Mouse (Mus musculus) megakaryocyte, embryonic 14.5 days (primary cell): ENCODE measurements at regions not wholly inside any gene's neighbourhood (a gene's known extent, or its start where the extent isn't known, plus 50 kb on each side); places are given as distances from the start of the nearest gene placed in this dataset.

Source experiments
- FLI1 ChIP-seq: IDR thresholded peaks from 2 replicates; pipeline ENCODE4 v1.6.1; 2012; ENCODE audit warnings: low read length, inconsistent platforms, mixed read lengths
- GATA1 ChIP-seq: IDR thresholded peaks from 3 replicates; pipeline ENCODE4 v1.6.1; 2012; ENCODE audit warnings: mixed read lengths, low read length, inconsistent platforms, borderline replicate concordance

DNA sequence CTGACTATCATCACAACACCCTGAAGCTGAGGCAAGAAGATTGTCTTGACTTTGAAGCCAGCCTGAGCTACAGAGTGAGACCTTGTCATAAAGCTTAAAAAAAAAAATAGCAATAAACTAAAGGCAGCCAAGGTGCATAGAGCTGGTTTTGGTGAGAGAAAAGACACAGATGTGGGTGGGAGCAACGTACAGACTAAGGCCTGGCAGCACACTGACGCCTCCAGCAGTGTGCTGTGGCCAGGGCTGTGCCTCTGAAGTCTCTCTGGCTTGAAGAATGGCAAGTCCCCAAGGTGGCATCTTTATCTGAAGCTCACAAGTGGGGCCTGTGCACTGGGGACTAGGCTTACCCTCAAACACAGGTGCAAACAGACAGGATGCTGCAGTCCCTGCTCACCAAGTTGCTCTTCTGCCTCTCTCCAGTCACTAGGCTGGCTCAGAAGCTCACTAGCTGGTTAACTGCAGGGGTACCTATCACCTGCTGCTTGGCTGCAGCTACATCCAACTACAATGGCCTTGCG is 159.3 kb upstream of the Zmiz1 start:
- TF ChIP-seq GATA1 (no peak), FLI1 (no peak)
